Mouse (Mus musculus) embryonic facial prominence, embryonic 12.5 days (tissue): ENCODE measurements around the gene Ube2k. TPM values are rescaled to one million over a fixed set of nuclear protein-coding genes. Genes with fewer than 3 reads are reported as not detected.

ENCODE experiments used
- ATAC-seq: fragments of 200-750 bp; cut with Nextera tagmentation; 2 replicates; pipeline ENCODE4 v1.8.0; 2017; ENCODE audit not compliant: insufficient number of reproducible peaks, insufficient read depth, low FRiP score, low TSS enrichment
- H3K27ac ChIP-seq: fragments of 300-500 bp; sonication (generic); 2 replicates; pipeline ENCODE4 v1.5.1; 2016; ENCODE audit warnings: mild to moderate bottlenecking
- H3K27me3 ChIP-seq: fragments of 300-500 bp; sonication (generic); 2 replicates; pipeline ENCODE4 v1.6.1; 2016; ENCODE audit warnings: mild to moderate bottlenecking, moderate library complexity
- H3K36me3 ChIP-seq: fragments of 300-500 bp; sonication (generic); 2 replicates; pipeline ENCODE4 v1.6.1; 2016; ENCODE audit warnings: mild to moderate bottlenecking
- H3K4me1 ChIP-seq: fragments of 300-500 bp; sonication (generic); 2 replicates; pipeline ENCODE4 v1.6.1; 2016
- H3K4me2 ChIP-seq: fragments of 300-500 bp; sonication (generic); replicated peaks from 2 replicates; pipeline ENCODE4 v1.6.1; 2016; ENCODE audit warnings: mild to moderate bottlenecking, moderate library complexity
- H3K4me3 ChIP-seq: fragments of 300-500 bp; sonication (generic); 2 replicates; pipeline ENCODE4 v1.5.1; 2016; ENCODE audit warnings: mild to moderate bottlenecking
- H3K9ac ChIP-seq: fragments of 300-500 bp; sonication (generic); 2 replicates; pipeline ENCODE4 v1.6.1; 2016; ENCODE audit warnings: mild to moderate bottlenecking, moderate library complexity
- H3K9me3 ChIP-seq: fragments of 300-500 bp; sonication (generic); 2 replicates; pipeline ENCODE4 v1.6.1; 2016; ENCODE audit warnings: mild to moderate bottlenecking, moderate library complexity
- WGBS: fragments of 180-500 bp; shearing (Covaris S2); methylation state at CpG from one replicate; pipeline ENCODE4 v1.1.7; 2016; 5-methylcytosine and 5-hydroxymethylcytosine counted together
- polyA plus RNA-seq: library from polyadenylated mRNA; unstranded; fragments of >200 nt; fragmentation: Nextera tagmentation; extraction: Ambion mirVana; gene quantifications from 2 replicates; pipeline ENCODE4 v1.2.1, GENCODE M21; 2016

Ube2k gene
- polyA plus RNA-seq: 201 and 206 TPM in 2 replicates

GRCm38 (mm10) chr5:65536751-65537419, at the start of gene Ube2k, which contains the start of gene Smim14:
Gene Ube2k, plus strand, starts transcription at chr5:65537233.
Gene Smim14, minus strand, starts transcription at chr5:65537184.
- peak within 1 kb of the TSS; percentile 94 for H3K4me3 ChIP-seq
- H3K4me1 ChIP-seq: peaks cover 9% of the 10 kb centered on the region; the same call in 1 of the 2 replicates
- no peaks in the 10 kb centered on the region for H3K27me3 ChIP-seq
- H3K9me3 ChIP-seq: no peaks in the 10 kb centered on the region
- peak; percentile 97 for ATAC-seq
- peak within 1 kb of the TSS; percentile 100 for H3K27ac ChIP-seq
- H3K36me3 ChIP-seq: no peaks in the 10 kb centered on the region
- H3K4me2 ChIP-seq: peak within 1 kb of the TSS; percentile 73
- under 1% methylated on average over 66 of the region's 66 CpGs for WGBS
- H3K9ac ChIP-seq: peak within 1 kb of the TSS; percentile 99

- Histone ChIP-seq H3K4me2 (no peak overlapping the region), H3K4me1 (peaks cover 8% of the 10 kb centered on the region), H3K9ac (no peak overlapping the region), H3K36me3 (no peaks in the 10 kb centered on the region), H3K9me3 (no peaks in the 10 kb centered on the region), H3K4me3 (no peak overlapping the region), H3K27me3 (no peaks in the 10 kb centered on the region), H3K27ac (no peak overlapping the region)
- 83% methylated on average over 10 of the region's 10 CpGs for whole genome bisulfite sequencing
- no peak for ATAC-seq
These were observed 49.7 kb upstream of the Ube2k start for GRCm38 (mm10) chr5:65487381-65487780.

GRCm38 (mm10) chr5:65488725-65489124, 48.3 kb upstream of the Ube2k start:
- no peak overlapping the region for H3K4me2 ChIP-seq
- H3K9ac ChIP-seq: no peak overlapping the region
- no peak overlapping the region for H3K4me3 ChIP-seq
- no peaks in the 10 kb centered on the region for H3K27me3 ChIP-seq
- H3K9me3 ChIP-seq: no peaks in the 10 kb centered on the region
- ATAC-seq: no peak
- H3K4me1 ChIP-seq: peaks cover 13% of the 10 kb centered on the region
- 78% methylated on average over 7 of the region's 7 CpGs for WGBS
- H3K27ac ChIP-seq: no peak overlapping the region
- H3K36me3 ChIP-seq: no peaks in the 10 kb centered on the region

- H3K4me3 ChIP-seq: no peak overlapping the region
- no peak for ATAC-seq
- H3K4me2 ChIP-seq: no peak overlapping the region
- H3K4me1 ChIP-seq: peaks cover 13% of the 10 kb centered on the region
- no peaks in the 10 kb centered on the region for H3K36me3 ChIP-seq
- no peaks in the 10 kb centered on the region for H3K27me3 ChIP-seq
- WGBS: 78% methylated on average over 4 of the region's 4 CpGs
- no peaks in the 10 kb centered on the region for H3K9me3 ChIP-seq
- no peak overlapping the region for H3K9ac ChIP-seq
- H3K27ac ChIP-seq: no peak overlapping the region
These were observed 47.2 kb upstream of the Ube2k start for GRCm38 (mm10) chr5:65489830-65490229.

GRCm38 (mm10) chr5:65491767-65492715, 45.0 kb upstream of the Ube2k start:
- peak; percentile 72 for ATAC-seq
- peak overlapping the region; percentile 76 for H3K9ac ChIP-seq
- H3K36me3 ChIP-seq: no peaks in the 10 kb centered on the region
- WGBS: under 1% methylated on average over 55 of the region's 57 CpGs
- H3K27me3 ChIP-seq: no peaks in the 10 kb centered on the region
- H3K9me3 ChIP-seq: no peaks in the 10 kb centered on the region
- peak overlapping the region; percentile 65 for H3K4me3 ChIP-seq
- peaks cover 10% of the 10 kb centered on the region for H3K4me1 ChIP-seq
- H3K27ac ChIP-seq: peak overlapping the region; percentile 87
- peak overlapping the region; percentile 82 for H3K4me2 ChIP-seq

GRCm38 (mm10) chr5:65492716-65493531, 44.1 kb upstream of the Ube2k start, which contains the start of gene Gm43552:
Gene Gm43552, minus strand, starts transcription at chr5:65492833.
- H3K36me3 ChIP-seq: no peaks in the 10 kb centered on the region
- peak within 1 kb of the TSS; percentile 76 for H3K9ac ChIP-seq
- H3K27ac ChIP-seq: peak within 1 kb of the TSS; percentile 87
- peak within 1 kb of the TSS; percentile 65 for H3K4me3 ChIP-seq
- H3K27me3 ChIP-seq: no peaks in the 10 kb centered on the region
- peak; percentile 93 for ATAC-seq
- WGBS: under 1% methylated on average over 67 of the region's 69 CpGs
- peaks cover 10% of the 10 kb centered on the region for H3K4me1 ChIP-seq
- no peaks in the 10 kb centered on the region for H3K9me3 ChIP-seq
- peak within 1 kb of the TSS; percentile 82 for H3K4me2 ChIP-seq

- WGBS: 80% methylated on average over 7 of the region's 7 CpGs
- Histone ChIP-seq H3K36me3 (no peaks in the 10 kb centered on the region), H3K27me3 (no peaks in the 10 kb centered on the region), H3K4me2 (no peak overlapping the region), H3K4me3 (no peak overlapping the region), H3K9me3 (no peaks in the 10 kb centered on the region), H3K4me1 (no peaks in the 10 kb centered on the region), H3K9ac (no peak overlapping the region), H3K27ac (no peak overlapping the region)
- no peak for ATAC-seq
These were observed 36.8 kb upstream of the Ube2k start for GRCm38 (mm10) chr5:65500231-65500630.

GRCm38 (mm10) chr5:65501407-65501806, 35.6 kb upstream of the Ube2k start:
- no peaks in the 10 kb centered on the region for H3K27me3 ChIP-seq
- ATAC-seq: no peak
- no peaks in the 10 kb centered on the region for H3K36me3 ChIP-seq
- H3K4me1 ChIP-seq: no peaks in the 10 kb centered on the region
- 91% methylated on average over 9 of the region's 9 CpGs for WGBS
- no peak overlapping the region for H3K4me2 ChIP-seq
- no peak overlapping the region for H3K27ac ChIP-seq
- H3K4me3 ChIP-seq: no peak overlapping the region
- no peaks in the 10 kb centered on the region for H3K9me3 ChIP-seq
- H3K9ac ChIP-seq: no peak overlapping the region

GRCm38 (mm10) chr5:65505786-65506185, 31.2 kb upstream of the Ube2k start:
- Histone ChIP-seq H3K4me1 (no peaks in the 10 kb centered on the region), H3K9ac (no peak overlapping the region), H3K4me2 (peak overlapping the region; percentile 35), H3K9me3 (0 out of 2 replicates have a peak, but pooled peaks cover 3% of the 10 kb centered on the region), H3K4me3 (no peak overlapping the region), H3K27ac (no peak overlapping the region), H3K36me3 (no peaks in the 10 kb centered on the region), H3K27me3 (no peaks in the 10 kb centered on the region)
- 11% methylated on average over 8 of the region's 8 CpGs for WGBS
- no peak for ATAC-seq

GRCm38 (mm10) chr5:65508395-65508794, 28.6 kb upstream of the Ube2k start:
- Histone ChIP-seq H3K4me1 (0 out of 2 replicates have a peak, but pooled peaks cover 2% of the 10 kb centered on the region), H3K27ac (no peak overlapping the region), H3K9me3 (0 out of 2 replicates have a peak, but pooled peaks cover 3% of the 10 kb centered on the region), H3K9ac (no peak overlapping the region), H3K36me3 (no peaks in the 10 kb centered on the region), H3K4me3 (no peak overlapping the region), H3K27me3 (no peaks in the 10 kb centered on the region), H3K4me2 (no peak overlapping the region)
- WGBS: 85% methylated on average over 8 of the region's 8 CpGs
- no peak for ATAC-seq

GRCm38 (mm10) chr5:65513506-65513905, 23.5 kb upstream of the Ube2k start:
- 61% methylated on average over 3 of the region's 3 CpGs for WGBS
- no peak for ATAC-seq

More at GRCm38 (mm10) chr5:65513506-65513905, 23.5 kb upstream of the Ube2k start:
- Histone ChIP-seq H3K27me3 (no peaks in the 10 kb centered on the region), H3K27ac (no peak overlapping the region), H3K9me3 (0 out of 2 replicates have a peak, but pooled peaks cover 3% of the 10 kb centered on the region), H3K4me2 (no peak overlapping the region), H3K9ac (no peak overlapping the region), H3K4me1 (0 out of 2 replicates have a peak, but pooled peaks cover 3% of the 10 kb centered on the region), H3K36me3 (no peaks in the 10 kb centered on the region), H3K4me3 (no peak overlapping the region)
